Mouse (Mus musculus) small intestine, adult 2 months (tissue): Measurements from ENCODE around the gene Lin7a.

Experiments
- CTCF ChIP-seq: fragments of 200-500 bp; IDR thresholded peaks from 2 replicates; pipeline ENCODE4 v1.5.1; 2012; ENCODE audit warnings: low read depth, mild to moderate bottlenecking, control low read depth, inconsistent platforms, low read length, moderate library complexity, mixed read lengths; ENCODE audit not compliant: insufficient replicate concordance, insufficient read length; ENCODE audit errors: extremely low read depth
- POLR2A ChIP-seq: fragments of 200-500 bp; IDR thresholded peaks from 2 replicates; pipeline ENCODE4 v1.6.1; 2012; ENCODE audit warnings: low read depth, mild to moderate bottlenecking, control low read depth, inconsistent platforms, low read length, moderate library complexity

- no peak for TF ChIP-seq POLR2A
- no peak for TF ChIP-seq CTCF
Measured at GRCm38 (mm10) chr10:107251271-107251670, 20.2 kb upstream of the Lin7a start.
